Mouse (Mus musculus): ENCODE results near the gene Mindy4. TPM values are rescaled to one million over a fixed set of nuclear protein-coding genes. Genes with fewer than 3 reads are reported as not detected.

Mindy4 gene
- polyA plus RNA-seq, 1 experiment from 2014 or later = 1.4 TPM

DNA sequence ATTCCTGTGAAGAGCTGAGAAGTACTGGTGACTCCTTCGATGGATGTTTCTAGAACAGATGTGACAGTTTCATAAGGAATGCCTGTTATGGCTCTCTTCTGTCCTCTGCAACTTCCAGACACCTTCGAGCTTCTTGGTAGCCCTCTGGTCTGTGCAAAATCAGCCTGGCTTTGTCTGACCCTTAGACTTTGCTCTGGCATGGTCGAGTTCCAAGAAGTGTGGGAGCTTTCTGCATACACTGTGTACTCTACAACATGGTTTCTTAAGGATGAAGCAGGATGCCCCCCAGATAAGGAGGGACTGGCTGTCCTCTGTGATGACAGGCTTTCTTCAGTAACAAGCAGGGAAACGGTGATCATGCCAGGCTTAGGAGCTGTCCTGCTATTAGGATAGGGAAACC is 125.0 kb downstream of the Mindy4 start:
- Histone ChIP-seq H3K27me3 (peaks cover 7% of the 10 kb centered on the region; the same call in 1 of the 2 replicates), H3K4me2 (no peak overlapping the region), H3K9ac (no peak overlapping the region), H3K27ac (no peak overlapping the region), H3K36me3 (no peaks in the 10 kb centered on the region), H3K4me3 (replicated peaks) (no peak overlapping the region), H3K4me1 (replicated peaks) (peaks cover 69% of the 10 kb centered on the region), H3K9me3 (replicated peaks) (no peaks in the 10 kb centered on the region)
- ATAC-seq (ENCODE audit: low read depth) (no peak), DNase-seq (no peak)
- 59% methylated on average over 4 of the region's 4 CpGs for WGBS (ENCODE audit: insufficient replicate concordance)

DNA sequence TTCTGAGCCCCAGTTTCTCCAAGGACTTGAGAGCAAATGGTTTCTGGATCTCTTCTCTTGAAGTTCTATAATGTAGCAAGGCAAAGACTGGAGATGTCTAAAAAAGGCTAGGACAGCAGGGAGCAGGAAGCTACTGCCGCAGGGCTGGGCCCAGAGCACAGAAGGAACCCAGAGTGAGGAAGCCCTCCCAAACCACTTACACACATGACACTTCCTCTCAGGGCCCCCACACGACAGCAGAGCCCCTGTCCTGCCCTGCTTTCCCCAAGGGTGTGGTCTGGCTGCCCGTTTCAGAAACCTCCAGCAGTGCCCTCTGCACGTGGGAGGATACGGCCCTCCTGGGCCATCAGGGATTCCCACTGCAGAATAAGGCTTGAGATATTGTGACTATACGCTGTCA is 128.1 kb downstream of the Mindy4 start:
- Histone ChIP-seq H3K4me2 (no peak overlapping the region), H3K4me3 (replicated peaks) (no peak overlapping the region), H3K4me1 (replicated peaks) (peaks cover 65% of the 10 kb centered on the region), H3K36me3 (no peaks in the 10 kb centered on the region), H3K27ac (no peak overlapping the region), H3K9me3 (replicated peaks) (no peaks in the 10 kb centered on the region), H3K27me3 (peaks cover 7% of the 10 kb centered on the region; the same call in 1 of the 2 replicates), H3K9ac (no peak overlapping the region)
- ATAC-seq (ENCODE audit: low read depth) (no peak), DNase-seq (no peak)
- WGBS (ENCODE audit: insufficient replicate concordance) = 26% methylated on average over 6 of the region's 6 CpGs

DNA sequence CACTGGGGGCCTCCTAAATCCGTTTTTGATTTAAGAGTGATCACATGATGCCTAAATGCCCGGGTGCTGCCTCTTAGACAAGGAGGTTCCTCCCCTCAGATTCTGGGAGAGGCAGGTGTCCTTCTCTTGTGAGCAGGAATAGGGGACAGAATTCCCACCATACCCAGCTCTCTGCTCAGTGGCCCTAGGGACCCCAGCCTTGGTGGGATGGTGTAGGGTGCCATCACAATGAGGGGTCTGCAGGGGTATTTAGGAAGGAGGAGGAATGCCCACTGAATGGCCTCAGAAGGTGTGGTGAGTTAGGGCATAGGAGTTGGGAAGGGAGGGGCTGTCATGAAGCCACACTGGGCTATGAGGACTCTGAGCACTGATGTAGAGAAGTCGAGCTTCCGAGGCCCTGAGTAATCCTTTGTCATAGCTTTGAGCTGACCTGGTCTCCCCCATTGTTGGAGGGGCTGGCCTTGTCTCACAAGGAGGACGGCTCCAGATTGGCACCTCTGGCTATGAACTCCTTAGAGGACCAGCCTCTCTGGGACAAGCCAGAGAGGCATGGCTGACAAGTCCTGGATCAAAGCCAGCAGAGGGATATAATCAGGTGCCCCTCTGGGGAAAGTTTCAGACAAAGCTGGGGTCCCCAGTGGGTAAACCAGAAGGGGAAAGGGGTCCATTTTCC is 129.1 kb downstream of the Mindy4 start:
- no peak for DNase-seq
- Histone ChIP-seq H3K36me3 (no peaks in the 10 kb centered on the region), H3K9me3 (replicated peaks) (no peaks in the 10 kb centered on the region), H3K4me1 (replicated peaks) (peaks cover 65% of the 10 kb centered on the region), H3K27me3 (peaks cover 7% of the 10 kb centered on the region; the same call in 1 of the 2 replicates), H3K4me3 (replicated peaks) (no peak overlapping the region), H3K27ac (no peak overlapping the region), H3K4me2 (no peak overlapping the region), H3K9ac (no peak overlapping the region)
- no peak for ATAC-seq (ENCODE audit: low read depth)
- 46% methylated on average over 5 of the region's 5 CpGs for WGBS (ENCODE audit: insufficient replicate concordance)

DNA sequence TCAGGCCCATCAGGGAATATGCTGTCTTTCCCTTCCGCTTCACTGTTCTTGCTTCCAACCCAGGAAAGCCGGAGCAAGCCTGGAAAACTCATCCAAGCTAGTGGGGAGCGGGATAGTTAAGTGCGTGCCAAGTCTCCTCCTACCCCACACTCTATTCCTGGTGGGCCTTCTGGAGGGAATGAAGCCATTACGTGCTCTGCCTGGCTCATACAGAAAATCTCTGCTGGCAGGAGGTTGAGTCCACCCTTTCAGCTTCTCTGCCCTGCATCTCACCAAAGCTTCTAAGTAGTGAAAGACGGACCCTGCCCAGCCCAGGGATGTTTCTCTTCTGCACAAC is 129.6 kb downstream of the Mindy4 start:
- Histone ChIP-seq H3K4me2 (no peak overlapping the region), H3K4me1 (replicated peaks) (peaks cover 65% of the 10 kb centered on the region), H3K9ac (no peak overlapping the region), H3K4me3 (replicated peaks) (no peak overlapping the region), H3K36me3 (no peaks in the 10 kb centered on the region), H3K27ac (no peak overlapping the region), H3K27me3 (peaks cover 7% of the 10 kb centered on the region; the same call in 1 of the 2 replicates), H3K9me3 (replicated peaks) (no peaks in the 10 kb centered on the region)
- DNase-seq (no peak), ATAC-seq (ENCODE audit: low read depth) (no peak)
- WGBS (ENCODE audit: insufficient replicate concordance) = 86% methylated on average over 6 of the region's 6 CpGs

DNA sequence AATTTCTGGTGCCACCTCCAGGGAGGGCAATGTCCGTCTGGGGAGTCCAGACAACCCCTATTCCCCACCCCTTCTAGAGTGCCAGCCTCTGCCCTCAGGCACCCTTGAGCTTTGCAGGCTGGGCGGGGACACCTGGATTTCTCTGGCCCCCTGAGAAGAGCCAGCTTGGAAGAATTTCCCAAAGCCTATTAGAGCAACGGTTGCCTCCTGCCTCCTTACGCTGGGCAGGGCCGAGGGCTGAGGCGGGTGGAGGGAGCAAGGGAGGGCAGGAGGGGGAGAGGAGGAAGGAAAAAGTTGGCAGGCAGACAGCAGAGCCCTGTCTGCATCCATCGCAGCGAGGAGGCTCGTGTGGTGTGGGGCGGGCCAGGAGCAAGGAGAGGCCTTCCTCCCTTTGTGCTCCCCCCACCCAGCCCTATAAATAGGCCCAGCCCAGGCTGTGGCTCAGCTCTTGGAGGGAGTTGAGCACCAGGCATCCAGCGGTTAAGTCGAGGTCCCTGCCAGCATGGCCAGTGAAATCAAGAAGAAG is 132.9 kb downstream of the Mindy4 start, which contains the start of gene Aqp1:
Gene Aqp1 (plus strand): TSS at position 444 of the 526 bp plus-strand sequence.
- Histone ChIP-seq H3K9me3 (replicated peaks) (no peaks in the 10 kb centered on the region), H3K36me3 (no peaks in the 10 kb centered on the region), H3K27me3 (no peaks in the 10 kb centered on the region), H3K9ac (peak within 1 kb of the TSS; percentile 77), H3K4me1 (replicated peaks) (peaks cover 88% of the 10 kb centered on the region), H3K4me2 (peak within 1 kb of the TSS; percentile 69), H3K27ac (peak within 1 kb of the TSS; percentile 89), H3K4me3 (replicated peaks) (peak within 1 kb of the TSS; percentile 48)
- ATAC-seq (ENCODE audit: low read depth) (peak; percentile 19; the same call in 1 of the 2 replicates), DNase-seq (no peak)
- 11% methylated on average over 12 of the region's 12 CpGs for WGBS (ENCODE audit: insufficient replicate concordance)

DNA sequence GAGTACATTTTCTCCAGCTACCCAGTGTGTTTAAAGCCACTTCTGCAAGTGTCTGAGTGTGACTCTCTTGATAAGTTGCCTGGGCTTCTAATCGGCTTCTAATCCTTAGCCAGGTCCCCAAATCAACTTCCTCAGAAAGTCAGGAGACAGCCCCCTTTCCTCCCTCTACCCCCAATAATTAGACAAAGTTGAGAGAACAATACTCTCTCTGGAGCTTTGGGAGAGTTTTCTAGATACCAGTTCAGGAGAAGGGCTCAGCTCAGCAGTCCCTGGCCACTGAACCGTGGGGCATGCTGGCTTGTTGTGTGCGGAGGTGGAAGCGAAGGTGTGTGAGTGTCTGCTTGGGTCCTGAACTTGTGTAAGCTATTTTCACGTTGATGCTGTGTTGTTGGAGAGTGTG is 134.1 kb downstream of the Mindy4 start:
- H3K4me3 ChIP-seq (replicated peaks) = peak overlapping the region; percentile 48
- peak overlapping the region; percentile 69 for H3K4me2 ChIP-seq
- DNase-seq (no peak), ATAC-seq (ENCODE audit: low read depth) (no peak)
- 42% methylated on average over 5 of the region's 5 CpGs for WGBS (ENCODE audit: insufficient replicate concordance)
- H3K27ac ChIP-seq = peak overlapping the region; percentile 89
- H3K9ac ChIP-seq = peak overlapping the region; percentile 77
- no peaks in the 10 kb centered on the region for H3K36me3 ChIP-seq
- no peaks in the 10 kb centered on the region for H3K9me3 ChIP-seq (replicated peaks)
- H3K4me1 ChIP-seq (replicated peaks) = peaks cover 88% of the 10 kb centered on the region
- no peaks in the 10 kb centered on the region for H3K27me3 ChIP-seq

DNA sequence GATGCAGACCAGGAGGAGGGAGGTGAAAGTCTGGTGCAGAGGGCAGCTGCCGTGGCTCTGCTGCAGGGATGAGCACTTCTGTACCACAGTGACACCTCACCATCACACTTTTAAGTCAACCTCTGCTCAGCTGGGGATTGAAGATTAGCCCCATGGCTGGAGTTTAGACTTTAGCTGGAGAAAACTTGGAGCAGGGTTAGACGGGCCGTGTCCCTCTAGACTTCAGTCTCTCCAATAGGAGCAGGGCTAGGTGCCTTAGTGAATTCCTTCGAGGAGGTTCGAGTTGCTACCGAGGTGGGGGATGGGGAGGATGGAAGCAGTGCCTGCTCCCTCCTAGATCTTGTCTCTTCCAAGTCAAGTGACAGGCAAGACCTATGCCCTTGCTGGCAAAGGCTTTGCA is 134.9 kb downstream of the Mindy4 start:
- ATAC-seq (ENCODE audit: low read depth) (no peak), DNase-seq (no peak)
- Histone ChIP-seq H3K27me3 (no peaks in the 10 kb centered on the region), H3K27ac (peak overlapping the region; percentile 89), H3K4me2 (peak overlapping the region; percentile 69), H3K4me3 (replicated peaks) (peak overlapping the region; percentile 48), H3K9me3 (replicated peaks) (no peaks in the 10 kb centered on the region), H3K36me3 (no peaks in the 10 kb centered on the region), H3K4me1 (replicated peaks) (peaks cover 95% of the 10 kb centered on the region), H3K9ac (peak overlapping the region; percentile 77)
- WGBS (ENCODE audit: insufficient replicate concordance) = 43% methylated on average over 6 of the region's 6 CpGs

DNA sequence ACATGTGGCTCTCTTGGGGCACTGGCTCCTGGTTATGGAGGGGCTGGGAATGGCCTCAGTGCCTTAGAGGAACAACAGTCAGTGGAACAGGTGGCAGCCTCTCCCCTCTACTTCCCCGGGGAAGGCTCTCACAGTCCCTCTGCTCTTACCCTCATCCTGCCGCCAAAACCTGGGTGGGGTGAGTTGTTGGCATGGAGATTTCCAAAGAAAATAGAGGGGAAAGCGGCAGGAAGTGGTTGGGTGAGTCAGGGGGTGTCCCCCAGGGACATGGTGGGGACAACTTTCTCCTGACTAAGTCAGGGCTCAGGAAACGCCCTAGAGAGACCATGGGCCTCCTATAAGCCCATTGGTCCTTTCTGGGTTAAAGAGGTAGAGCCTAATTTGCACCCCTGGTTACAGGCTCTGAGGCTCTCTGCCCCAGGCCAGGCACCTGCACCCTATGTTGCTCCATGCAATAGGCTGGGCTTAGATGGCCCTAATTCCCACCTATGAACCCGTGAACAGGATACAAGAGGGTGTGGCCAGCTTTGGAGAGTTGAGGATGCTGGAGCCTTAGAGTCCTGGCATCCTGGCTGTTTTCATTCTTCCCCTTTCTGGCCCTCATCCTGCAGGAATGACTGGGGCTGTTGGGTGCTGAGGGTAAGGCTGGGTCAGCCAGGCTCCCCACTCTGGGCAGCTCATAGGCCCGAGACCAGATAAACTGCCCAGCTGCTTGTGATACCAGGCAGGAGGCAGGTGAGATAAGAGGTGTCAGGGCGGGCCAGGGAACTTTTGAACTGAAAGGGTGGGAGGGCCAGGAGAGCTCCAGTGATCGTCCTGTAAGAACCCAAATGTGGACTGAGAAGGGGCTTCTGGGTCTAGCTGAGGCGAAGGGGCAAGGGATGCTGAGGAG is 136.0 kb downstream of the Mindy4 start:
- Histone ChIP-seq H3K36me3 (no peaks in the 10 kb centered on the region), H3K4me3 (replicated peaks) (peak overlapping the region; percentile 48), H3K9ac (peak overlapping the region; percentile 77), H3K4me2 (peak overlapping the region; percentile 69), H3K9me3 (replicated peaks) (no peaks in the 10 kb centered on the region), H3K27me3 (no peaks in the 10 kb centered on the region), H3K4me1 (replicated peaks) (peaks cover 100% of the 10 kb centered on the region), H3K27ac (peak overlapping the region; percentile 89)
- ATAC-seq (ENCODE audit: low read depth) (peak; percentile 89), DNase-seq (peak; percentile 79)
- WGBS (ENCODE audit: insufficient replicate concordance) = 28% methylated on average over 9 of the region's 9 CpGs

DNA sequence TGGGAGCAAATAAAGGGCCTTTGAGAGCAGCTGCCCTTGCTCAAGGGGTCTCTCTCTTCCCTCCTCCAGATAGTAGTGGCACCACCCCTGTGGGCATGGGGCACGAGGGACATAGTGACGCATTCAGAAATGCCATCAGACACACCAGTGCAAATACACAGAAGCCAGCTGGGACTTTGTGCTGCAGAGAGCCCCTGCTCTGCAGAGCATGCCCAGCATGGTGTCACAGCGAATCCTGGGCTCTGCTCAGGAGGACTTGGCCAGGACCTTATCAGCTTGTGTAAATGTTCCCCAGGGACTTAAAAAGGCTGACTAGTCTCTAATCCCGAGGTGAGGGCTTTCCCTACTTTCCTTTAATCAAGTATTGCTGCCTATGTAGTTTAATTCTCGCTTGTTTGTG is 138.5 kb downstream of the Mindy4 start:
- peak overlapping the region; percentile 12; the same call in 1 of the 2 replicates for H3K4me3 ChIP-seq (replicated peaks)
- 0 out of 2 replicates have a peak, but pooled peaks cover 13% of the 10 kb centered on the region for H3K36me3 ChIP-seq
- DNase-seq (no peak), ATAC-seq (ENCODE audit: low read depth) (no peak)
- H3K27ac ChIP-seq = peak overlapping the region; percentile 89
- peaks cover 100% of the 10 kb centered on the region for H3K4me1 ChIP-seq (replicated peaks)
- no peaks in the 10 kb centered on the region for H3K27me3 ChIP-seq
- whole genome bisulfite sequencing (ENCODE audit: insufficient replicate concordance) = 35% methylated on average over 5 of the region's 5 CpGs
- H3K4me2 ChIP-seq = peak overlapping the region; percentile 69
- peak overlapping the region; percentile 77 for H3K9ac ChIP-seq
- H3K9me3 ChIP-seq (replicated peaks) = no peaks in the 10 kb centered on the region

DNA sequence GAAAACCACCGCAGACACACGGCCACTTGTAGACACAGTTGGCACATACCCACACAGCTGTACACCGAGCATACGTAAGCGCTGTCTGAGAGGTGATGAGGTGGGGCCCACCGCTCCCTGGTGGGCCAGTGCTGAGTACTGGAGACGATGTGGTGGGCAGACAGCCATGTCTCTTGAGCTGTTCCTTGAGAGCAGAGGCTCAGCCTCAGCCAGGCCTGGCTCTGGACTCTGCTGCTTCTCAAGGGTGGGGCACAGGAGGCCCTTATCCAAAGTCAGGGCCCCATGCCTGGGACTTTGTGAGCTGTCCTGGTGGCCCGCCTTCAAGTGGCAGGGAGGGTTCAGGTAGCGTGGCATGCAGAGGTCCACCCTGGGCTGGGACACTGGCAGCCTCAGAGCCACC is 139.1 kb downstream of the Mindy4 start:
- ATAC-seq (ENCODE audit: low read depth) = peak; percentile 74
- 51% methylated on average over 9 of the region's 9 CpGs for WGBS (ENCODE audit: insufficient replicate concordance)
- Histone ChIP-seq H3K36me3 (0 out of 2 replicates have a peak, but pooled peaks cover 13% of the 10 kb centered on the region), H3K9me3 (replicated peaks) (no peaks in the 10 kb centered on the region), H3K4me1 (replicated peaks) (peaks cover 100% of the 10 kb centered on the region), H3K4me2 (peak overlapping the region; percentile 69), H3K27me3 (no peaks in the 10 kb centered on the region), H3K4me3 (replicated peaks) (peak overlapping the region; percentile 36), H3K9ac (peak overlapping the region; percentile 65), H3K27ac (peak overlapping the region; percentile 89)
- no peak for DNase-seq

DNA sequence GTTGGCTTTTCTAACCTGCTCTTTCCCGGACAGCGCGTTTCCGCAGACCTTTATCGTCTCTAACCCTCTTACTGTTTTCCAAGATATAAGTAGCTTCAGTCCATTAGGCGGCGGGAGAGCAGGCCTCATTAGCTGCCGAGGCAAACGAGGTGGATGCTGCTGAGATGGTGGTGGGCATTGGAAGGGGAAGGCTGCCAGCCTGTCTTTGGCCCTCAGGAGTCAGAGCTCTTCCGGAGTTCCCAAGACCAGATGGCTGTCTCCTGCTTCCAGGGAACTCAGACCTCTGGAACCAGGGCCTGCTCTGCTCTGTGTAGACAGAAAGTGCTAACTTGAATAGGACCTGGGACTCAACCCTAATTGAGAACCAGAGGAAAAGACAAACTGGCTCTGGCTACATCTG is 140.3 kb downstream of the Mindy4 start:
- Histone ChIP-seq H3K9me3 (replicated peaks) (no peaks in the 10 kb centered on the region), H3K4me3 (replicated peaks) (no peak overlapping the region), H3K27me3 (no peaks in the 10 kb centered on the region), H3K27ac (peak overlapping the region; percentile 89), H3K4me2 (no peak overlapping the region), H3K36me3 (0 out of 2 replicates have a peak, but pooled peaks cover 13% of the 10 kb centered on the region), H3K4me1 (replicated peaks) (peaks cover 100% of the 10 kb centered on the region), H3K9ac (no peak overlapping the region)
- no peak for ATAC-seq (ENCODE audit: low read depth)
- 86% methylated on average over 10 of the region's 10 CpGs for whole genome bisulfite sequencing (ENCODE audit: insufficient replicate concordance)
- no peak for DNase-seq

Data from liver, embryonic 13.5 days (tissue).